Mouse (Mus musculus) gastrocnemius, postnatal 36 days (tissue): ENCODE results near the gene Cd302. TPM values are rescaled to one million over a fixed set of nuclear protein-coding genes. Genes with fewer than 3 reads are reported as not detected.

Experiments used
- DNase-seq, 2 experiments: peaks; one replicate each; pipeline ENCODE4 v3.0.0; 2022
- intact Hi-C: fragments of 180-260 bp; cut with DNase I; formaldehyde crosslinking; loops from one replicate; pipeline ENCODE4 v1.15.1; 2025
- long read RNA-seq, 2 experiments: library from polyadenylated mRNA; stranded (forward); transcript quantifications; one replicate each; pipeline ENCODE4 v2.0.0; 2021
- total RNA-seq, 2 experiments: library from RNA; stranded (reverse); gene quantifications; 2 replicates each; pipeline ENCODE4 v1.2.3; 2021

Gene Cd302
- 1 to 10 TPM; 7.7 to 8.3 TPM for total RNA-seq
- long read RNA-seq, experiment 1, transcript Cd302-202 (6 exons, 1,354 nt) = major isoform, 20 of 25 reads
- long read RNA-seq, experiment 1, partial matches to known transcripts = 2 of 25 reads
- long read RNA-seq, experiment 1, other reads (novel, unspliced or antisense) = 3 of 25 reads
- long read RNA-seq, experiment 2, transcript Cd302-202 (6 exons, 1,354 nt) = major isoform, 18 of 22 reads
- long read RNA-seq, experiment 2, partial matches to known transcripts = 0 of 22 reads
- long read RNA-seq, experiment 2, other reads (novel, unspliced or antisense) = 4 of 22 reads

DNA sequence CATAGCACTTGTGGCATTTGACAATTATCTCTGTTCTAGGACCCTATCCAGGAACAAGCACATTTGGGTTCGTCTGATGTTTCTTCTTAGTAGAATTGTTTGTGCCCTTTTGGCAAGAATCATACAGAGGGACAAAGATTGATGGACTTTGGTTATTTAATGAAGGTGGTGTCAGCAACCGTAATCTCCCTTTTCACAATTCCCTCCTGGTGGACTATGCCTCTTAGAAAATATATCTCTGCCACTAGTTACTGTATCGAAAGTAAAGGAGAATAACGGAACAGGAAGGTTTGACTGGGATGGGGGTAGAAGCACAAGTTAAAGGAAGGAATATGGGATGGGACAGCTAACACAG is at the start of gene Cd302:
TSS of gene Cd302 (minus strand) at position 22 of the 355 bp plus-strand sequence.
- intact Hi-C loops = no loop called here
- no peak for DNase-seq

DNA sequence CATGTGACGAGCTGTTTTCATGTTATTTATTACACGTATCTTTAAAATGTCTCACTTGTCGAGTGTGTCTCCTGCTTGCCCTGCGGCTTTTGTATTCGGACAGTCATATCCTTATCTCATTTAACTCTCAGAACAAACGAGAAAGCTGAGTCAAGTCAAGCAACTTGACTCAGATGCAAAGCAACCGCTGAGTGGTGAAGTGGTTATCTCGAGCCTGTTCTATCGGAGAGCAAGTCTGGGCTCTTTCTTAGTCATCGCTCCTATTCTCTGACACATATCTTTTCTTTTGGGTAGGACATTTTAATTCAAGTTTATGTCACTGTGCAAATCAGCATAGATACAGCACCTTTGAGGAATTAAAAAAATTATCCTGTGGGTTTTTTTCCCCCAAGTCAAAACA is 44.4 kb upstream of the Cd302 start:
- intact Hi-C loops = no loop called here
- no peak for DNase-seq

DNA sequence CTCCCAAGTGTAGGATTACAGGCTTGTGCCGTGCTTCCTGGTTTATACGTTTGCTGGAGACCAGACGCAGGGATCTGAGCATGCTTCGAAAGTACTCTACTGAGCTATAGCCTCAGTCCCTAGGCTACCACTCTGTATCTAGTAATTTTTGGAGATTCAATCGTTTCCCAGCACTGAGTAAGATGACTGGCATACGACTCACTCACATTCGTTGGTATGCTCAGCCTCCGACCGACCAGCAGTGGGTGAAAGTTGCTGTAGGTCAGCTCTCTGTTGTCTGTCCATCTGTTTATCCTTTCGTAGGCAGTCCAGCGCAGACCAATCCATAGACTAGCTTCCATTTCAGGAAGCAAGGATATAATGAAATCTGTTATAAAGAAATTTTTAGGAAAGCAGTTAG is 43.3 kb upstream of the Cd302 start:
- no peak for DNase-seq
- intact Hi-C loops = no loop called here

DNA sequence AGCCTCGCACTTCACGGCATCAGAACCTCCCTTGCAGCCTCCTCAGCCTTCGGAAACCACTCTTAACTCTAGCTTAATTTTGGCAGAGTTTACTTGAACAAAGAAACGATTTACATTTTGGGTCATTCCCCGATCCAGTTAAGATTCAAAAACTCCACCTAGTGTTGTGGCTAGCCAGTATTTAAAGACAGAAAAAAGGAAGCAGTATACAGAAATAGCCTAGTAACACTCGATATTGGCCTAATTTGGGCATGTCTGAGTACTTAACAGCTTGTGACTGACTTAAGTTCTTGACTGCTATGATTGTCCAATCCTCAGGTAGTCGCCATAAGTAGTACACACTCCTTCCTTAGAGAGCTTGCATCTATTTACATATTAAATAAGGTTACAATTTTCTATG is 42.7 kb upstream of the Cd302 start:
- intact Hi-C loops = no loop called here

DNA sequence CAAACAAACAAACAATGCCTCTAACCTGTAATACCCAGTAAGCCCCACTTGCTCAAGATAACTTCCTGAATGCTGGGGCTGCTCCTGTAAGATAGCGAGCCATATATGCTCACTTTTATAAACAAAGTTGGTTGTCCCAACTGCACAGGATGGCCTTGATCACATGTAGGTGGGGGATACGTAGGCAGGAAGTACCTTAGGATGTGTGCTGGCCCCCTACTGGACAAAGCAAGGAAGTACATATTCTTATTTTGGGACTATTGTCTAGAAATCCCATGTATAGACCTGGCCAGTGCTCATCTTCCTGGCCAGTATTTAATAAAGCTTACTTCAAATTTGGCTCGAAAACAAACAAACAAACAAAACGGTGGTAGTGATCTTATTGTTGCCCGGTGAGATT is 39.1 kb upstream of the Cd302 start:
- DNase-seq = no peak
- intact Hi-C loops = no loop called here

More for the DNA sequence above, 42.7 kb upstream of the Cd302 start:
- no peak for DNase-seq

DNA sequence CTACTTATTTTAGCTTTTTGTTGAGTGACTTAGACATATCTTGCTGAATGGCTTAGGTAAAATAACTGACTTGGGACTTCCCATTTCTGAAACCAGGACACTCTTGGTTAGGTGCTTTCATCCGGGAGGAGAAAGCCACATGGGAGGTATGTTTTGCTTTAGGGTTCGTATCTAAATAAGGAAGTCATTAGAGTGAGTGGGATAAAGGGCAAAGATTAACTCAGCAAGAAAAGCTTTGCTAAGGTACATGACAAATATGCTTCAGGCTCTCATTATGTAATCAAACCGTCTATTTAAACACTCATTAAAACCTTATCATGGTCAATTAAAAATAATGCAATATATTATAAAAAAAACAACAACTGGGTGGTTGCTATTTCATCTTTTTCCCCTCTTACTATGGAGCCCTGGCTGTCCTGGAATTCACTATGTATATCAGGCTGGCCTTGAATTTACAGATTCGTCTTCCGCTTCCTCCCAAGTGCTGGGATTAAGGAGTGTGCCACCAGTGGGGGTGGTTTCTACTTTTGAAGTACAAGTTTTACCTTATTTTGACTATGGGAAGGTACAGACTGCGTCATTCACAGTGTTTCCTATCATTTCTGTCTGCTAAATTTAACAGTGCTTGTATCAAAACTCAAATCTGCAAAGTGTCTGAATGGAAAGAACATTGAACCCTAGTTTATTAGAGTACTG is 37.9 kb upstream of the Cd302 start:
- no peak for DNase-seq
- intact Hi-C loops = no loop called here

DNA sequence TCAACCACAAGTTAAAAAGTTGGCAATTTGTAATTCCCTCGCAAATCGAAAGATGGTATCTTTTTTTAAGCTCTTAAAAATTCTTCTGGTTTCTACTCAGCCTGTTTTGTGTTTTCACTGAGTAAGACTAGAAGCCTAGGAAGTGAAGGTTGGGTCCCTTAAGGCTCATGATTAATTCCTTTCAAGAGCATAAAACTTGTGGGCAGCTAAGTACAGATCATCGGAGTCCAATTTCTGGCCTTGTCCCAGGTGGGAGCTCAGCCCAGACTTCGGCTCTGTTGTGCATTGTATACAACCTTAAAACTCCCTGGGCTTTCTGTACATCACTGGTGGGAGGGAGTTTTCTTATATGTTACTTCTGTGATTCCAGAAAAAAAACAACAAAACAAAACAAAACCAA is 19.5 kb upstream of the Cd302 start:
- DNase-seq = no peak
- intact Hi-C loops = no loop called here

DNA sequence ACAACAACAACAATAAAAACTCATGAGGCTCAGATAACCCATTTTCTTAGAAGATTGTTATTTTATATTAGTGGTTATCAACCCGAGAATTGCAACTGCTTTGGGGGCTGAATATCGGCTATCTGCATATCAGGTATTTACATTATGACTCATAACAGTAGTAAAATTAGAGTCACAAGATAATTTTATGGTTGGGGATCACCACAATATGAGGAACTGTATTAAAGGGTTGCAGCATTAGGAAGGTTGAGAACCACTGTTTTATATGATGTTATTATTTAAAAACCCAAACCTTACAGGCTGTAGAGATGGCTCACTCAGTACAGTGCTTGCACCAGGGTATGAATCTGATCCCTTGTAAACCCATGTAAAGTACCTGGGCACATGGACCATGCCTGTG is 15.0 kb upstream of the Cd302 start:
- intact Hi-C loops = no loop called here
- no peak for DNase-seq

DNA sequence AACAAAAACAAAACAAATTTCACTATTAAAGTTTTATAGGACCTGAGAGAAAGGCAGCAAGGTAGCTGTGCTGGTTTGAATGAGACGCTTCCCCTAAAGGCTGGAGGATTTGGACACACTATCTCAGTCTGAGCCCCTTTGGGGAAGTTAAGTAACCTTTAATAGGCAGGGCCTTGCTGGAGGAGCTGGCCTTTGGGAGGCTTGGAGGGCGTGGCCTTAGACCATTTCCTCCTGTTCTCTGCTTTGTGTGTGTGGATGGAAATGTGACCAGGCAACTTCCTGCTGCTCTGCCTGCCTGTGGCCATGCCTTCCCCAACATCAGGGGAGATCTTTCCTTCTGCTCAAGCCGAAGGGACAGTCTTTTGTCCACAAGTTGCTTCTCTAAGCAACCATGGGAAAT is 14.0 kb upstream of the Cd302 start:
- DNase-seq = no peak
- intact Hi-C loops = no loop called here

DNA sequence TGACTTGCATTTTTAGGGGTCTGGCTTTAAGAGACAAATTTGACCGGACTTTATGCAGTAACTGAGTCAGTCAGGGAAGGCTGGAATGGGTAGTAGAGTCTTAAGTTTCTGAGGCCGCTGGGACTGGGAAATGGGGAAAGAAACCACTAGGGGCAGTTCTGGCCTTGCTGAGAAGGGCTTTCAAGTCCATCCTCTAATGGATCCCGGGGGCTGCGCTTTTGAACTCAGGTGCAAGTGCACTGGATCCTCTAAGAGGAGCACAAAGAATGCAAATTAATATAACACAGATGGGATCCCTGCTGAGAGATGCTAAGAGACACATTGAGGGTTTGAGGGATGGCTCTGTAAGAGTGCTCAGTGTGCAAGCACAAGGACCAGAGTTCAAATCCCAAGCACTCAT is 7.1 kb upstream of the Cd302 start:
- no peak for DNase-seq
- intact Hi-C loops = no loop called here

DNA sequence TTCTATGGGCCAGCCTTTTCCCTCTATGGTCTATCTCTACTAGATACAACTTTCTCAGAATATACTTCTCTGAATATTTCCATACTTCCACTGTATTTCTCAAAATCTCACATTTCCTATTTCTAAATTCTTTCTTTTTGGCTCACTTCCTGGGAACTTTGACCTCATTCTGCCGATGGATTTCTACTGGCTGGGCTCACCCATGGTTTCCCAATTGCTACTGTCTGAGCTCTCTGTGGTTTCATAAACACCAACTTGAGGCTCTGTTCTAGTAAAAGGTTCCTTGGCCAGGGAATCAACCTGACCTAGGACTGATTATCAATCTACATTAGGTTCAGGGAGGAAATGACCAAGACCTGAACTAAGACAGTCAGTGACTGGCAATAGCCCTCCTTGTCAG is 5.2 kb upstream of the Cd302 start:
- DNase-seq = no peak
- intact Hi-C loops = no loop called here

DNA sequence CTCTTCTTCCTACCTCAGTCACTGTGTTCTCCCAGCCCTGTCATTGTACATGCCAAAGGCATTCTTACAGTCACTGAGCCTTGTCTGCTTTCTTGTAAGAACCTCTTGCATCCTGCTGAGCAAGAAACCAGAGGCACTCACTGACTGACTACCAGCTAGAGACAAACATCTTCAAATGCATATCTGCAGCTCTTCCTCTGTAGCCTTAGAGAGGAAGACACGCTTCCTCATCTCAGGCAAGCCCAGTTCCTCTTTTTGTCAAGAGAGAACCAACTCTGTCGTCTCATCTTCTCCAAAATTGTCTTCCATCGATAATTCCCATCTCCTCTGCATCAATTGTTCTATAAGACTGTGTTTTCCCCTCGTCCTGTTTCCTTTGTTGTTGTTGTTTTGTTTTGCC is 4.3 kb upstream of the Cd302 start:
- intact Hi-C loops = no loop called here

DNA sequence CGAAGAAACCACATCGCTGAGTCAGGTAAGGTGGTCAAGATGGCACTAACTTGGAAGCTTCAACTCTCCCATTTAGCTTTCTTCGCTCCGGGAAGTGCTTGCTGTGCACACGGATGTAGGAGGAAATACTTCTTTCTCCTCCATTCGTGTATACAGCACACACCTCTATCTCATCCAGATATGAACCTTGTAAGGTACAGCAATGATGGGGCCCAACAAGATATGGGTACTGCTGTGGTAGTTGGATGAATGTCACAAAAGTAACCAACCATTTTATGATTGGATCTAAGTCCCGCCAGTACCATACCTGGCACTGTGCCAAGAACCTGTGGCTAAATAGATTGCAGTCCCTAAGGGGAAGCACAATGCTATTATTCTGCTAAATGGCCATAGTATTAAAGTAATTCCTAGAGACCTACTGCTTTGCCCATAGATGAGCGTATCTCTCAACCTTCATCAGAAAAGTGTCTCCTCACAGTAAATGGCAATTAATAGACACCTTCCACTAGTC is 874 bp upstream of the Cd302 start:
- intact Hi-C loops = no loop called here
- no peak for DNase-seq

More for the DNA sequence above, 4.3 kb upstream of the Cd302 start:
- no peak for DNase-seq

DNA sequence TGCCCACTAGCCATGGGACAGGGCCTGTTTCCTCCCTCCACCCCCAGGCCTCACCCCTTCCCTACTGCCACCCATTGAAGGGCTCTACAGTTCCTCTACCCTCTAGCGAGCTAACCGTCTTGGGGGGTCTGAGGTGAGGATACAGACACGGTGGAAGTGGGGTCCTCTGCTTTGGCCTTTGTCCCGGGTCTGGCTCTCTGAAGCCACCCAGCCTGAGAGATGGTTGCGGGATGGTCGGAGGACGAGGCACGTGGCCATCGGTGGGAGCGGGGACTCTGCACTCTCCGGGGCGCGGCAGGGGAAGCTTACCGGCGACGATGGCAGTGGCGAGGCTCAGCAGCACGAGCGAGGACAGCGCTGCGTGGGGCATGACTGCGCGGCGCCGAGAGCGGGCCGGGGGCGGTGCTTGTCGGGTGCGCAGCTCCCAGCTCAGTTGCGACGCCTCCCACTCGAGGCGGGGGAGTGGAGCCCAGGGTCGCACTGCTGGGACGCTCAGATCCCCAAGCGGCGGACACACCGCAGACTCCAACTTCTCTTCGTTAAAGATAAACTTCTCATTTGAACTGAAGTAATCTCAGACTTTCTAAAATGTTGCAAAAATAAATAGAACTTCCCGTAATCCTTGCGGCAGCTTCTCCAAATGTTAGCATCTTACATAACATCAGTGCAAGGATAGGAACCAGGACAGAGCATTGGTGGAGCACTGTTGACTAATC is 379 bp downstream of the Cd302 start:
- intact Hi-C loops = no loop called here

DNA sequence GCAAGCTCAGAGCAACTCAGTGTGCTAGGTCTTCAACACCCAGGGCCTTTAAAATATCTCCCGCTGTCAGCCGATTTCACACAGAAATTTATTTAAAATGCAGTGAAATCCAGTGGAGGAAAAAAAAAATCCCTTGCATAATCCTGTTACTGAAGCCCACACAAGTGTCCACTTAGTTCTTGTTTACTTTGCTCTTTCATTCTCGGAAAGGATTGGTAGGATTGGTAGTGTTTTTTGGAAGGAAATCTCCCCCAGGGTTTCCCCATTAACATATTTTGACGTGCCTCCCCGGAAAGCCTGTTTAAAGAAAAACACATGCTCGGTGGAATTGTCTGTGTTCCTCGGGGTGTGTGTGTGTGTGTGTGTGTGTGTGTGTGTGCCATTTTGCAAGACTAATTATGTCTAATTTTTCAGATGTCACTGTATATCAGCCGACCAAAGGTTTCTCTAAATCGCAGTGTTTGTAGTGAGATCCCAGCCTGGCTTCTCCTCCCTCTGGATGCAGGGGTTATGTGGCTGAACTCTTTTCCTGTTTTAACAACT is 1.0 kb downstream of the Cd302 start:
- intact Hi-C loops = no loop called here
- no peak for DNase-seq

More for the DNA sequence above, 379 bp downstream of the Cd302 start:
- DNase-seq = peak; percentile 57 to 66

DNA sequence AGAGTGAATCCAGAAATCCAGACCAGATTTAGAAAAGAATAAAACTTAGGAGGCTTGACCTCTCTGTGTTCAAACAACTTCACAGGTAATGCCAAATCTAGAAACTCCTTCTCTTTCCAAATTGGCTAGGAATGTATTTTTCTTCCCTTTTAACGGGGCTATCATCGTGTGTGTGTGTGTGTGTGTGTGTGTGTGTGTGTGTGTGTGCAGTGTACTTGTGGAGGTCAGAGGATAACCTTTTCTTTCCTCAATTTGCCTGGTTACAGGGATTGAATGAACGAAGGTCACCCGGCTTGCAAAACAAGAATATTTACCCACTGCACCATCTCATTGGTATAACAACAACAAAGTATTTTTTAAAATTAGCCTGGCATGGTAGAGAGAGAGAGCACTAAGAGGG is 1.7 kb downstream of the Cd302 start:
- intact Hi-C loops = no loop called here
- no peak for DNase-seq

DNA sequence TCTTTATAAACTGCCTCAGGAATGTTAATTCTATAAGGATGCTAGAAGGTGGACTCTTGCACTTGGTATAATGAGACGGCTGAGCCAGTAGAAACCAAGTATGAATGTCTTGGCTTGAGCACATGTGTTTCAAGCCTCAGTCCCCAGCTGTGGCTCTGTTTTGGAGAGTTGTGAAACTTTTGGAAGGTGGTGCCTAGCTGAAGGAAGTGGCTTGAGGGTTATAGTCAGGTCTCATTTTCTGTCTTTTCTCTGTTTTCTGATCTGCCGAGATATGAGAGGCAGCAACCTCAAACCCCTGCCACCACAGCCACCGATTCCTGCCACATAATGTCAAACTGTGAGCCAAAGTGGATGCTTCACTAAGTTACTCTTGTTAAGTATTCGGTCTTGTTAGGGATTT is 5.7 kb downstream of the Cd302 start:
- intact Hi-C loops = no loop called here
- DNase-seq = no peak

DNA sequence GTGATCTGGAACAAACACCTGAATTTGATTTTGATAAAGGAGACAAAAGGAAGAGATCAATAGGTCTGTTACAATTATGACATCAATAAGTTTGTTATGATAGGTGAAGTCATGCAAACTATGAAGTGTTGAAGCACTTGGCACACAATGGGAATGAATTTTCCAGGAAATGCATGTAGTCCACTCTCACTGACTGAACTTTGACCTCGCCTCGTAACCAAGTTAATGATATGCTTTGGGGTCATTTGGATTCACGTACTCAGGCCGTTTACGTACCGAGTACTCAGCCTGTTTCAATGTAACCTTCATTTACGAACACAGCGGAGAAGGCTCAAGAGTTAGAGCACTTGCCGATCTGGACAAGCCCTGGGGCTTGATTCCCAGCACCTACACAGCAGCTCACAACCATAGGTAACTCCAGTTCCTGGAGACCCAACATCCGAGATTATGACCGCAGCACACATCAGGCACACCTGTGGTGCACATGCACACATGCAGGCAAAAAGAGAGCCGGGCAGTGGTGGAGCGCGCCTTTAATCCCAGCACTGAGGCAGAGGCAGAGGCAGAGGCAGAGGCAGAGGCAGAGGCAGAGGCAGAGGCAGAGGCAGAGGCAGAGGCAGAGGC is 14.3 kb downstream of the Cd302 start:
- intact Hi-C loops = no loop called here

DNA sequence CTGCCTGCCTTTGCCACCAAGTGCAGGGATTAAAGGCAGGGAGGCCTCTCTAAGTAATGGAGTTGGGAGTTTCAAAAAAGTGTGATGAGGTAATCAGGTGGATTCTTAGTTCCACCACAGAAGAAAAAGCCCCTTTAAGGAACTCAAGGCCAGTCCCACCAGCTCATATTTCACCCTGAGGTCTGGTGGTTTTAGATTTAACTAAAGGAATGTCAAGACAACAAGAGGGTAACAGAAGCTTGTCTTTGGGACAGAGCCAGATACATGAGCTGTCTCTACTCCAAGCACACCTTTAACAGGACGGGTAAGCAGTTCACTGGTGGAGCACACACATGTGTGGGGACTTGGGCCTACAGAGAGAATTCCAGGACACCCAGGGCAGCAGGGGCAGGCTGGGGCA is 16.7 kb downstream of the Cd302 start:
- intact Hi-C loops = no loop called here
- DNase-seq = no peak

More for the DNA sequence above, 14.3 kb downstream of the Cd302 start:
- DNase-seq = no peak

DNA sequence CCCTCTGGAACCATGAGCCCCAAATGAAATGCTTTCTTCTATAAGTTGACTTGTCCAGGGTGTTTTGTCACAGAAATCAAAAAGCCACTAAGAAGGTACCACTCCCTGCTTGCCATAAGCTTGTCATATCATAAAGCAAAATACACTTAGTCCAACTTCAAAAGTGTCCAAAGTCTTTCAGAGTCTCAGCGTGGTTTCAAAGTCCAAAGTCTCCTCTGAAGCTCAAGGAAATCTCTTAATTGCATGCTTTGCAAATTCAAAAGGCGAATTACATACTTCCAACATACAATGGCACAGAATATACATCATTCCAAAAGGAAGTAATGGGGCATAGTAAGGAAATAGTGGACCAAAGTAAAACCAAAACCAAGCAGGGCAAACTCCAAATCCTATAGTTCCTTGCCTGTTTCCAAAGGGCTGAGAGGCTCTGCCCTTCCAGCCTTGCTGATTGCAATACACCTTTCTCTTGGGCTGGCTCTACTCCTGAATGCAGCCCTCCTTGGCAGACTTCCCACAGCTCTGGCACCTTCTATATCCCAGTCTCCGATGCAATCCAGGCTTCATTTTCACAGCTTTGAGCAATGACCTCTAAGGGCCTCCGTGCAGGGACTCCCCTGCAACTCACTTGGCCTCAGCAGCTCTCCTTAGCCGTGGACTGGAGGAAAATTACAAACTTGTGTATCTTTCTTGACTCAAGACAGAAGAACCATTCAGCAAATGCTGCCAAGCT is 23.5 kb downstream of the Cd302 start:
- no peak for DNase-seq
- intact Hi-C loops = no loop called here
